Mouse (Mus musculus) splenic B cell, adult 2 months (primary cell): ENCODE measurements at regions not wholly inside any gene's neighbourhood (a gene's known extent, or its start where the extent isn't known, plus 50 kb on each side); places are given as distances from the start of the nearest gene placed in this dataset.

Experiments
- DNase-seq: peaks from one replicate; pipeline ENCODE4 v3.0.0-alpha.2; 2011; ENCODE audit warnings: low read depth, low spot score
- H3K27me3 ChIP-seq: 2 replicates; pipeline ENCODE4 v1.6.1; 2012; ENCODE audit warnings: mild to moderate bottlenecking, low read length, moderate library complexity, mixed read lengths; ENCODE audit not compliant: control insufficient read depth, poor library complexity, insufficient read depth, severe bottlenecking
- H3K36me3 ChIP-seq: 2 replicates; pipeline ENCODE4 v1.6.1; 2012; ENCODE audit warnings: mild to moderate bottlenecking, low read length, moderate library complexity, mixed read lengths; ENCODE audit not compliant: control insufficient read depth, poor library complexity, insufficient read depth, severe bottlenecking

GRCm38 (mm10) chr10:97159831-97160575, 319.4 kb upstream of the Dcn start:
- peak; percentile 72 for DNase-seq

GRCm38 (mm10) chr10:97160892-97161291, 318.5 kb upstream of the Dcn start:
- no peak for DNase-seq

More at GRCm38 (mm10) chr10:97159831-97160575, 319.4 kb upstream of the Dcn start:
- H3K27me3 ChIP-seq: no peaks in the 10 kb centered on the region
- no peaks in the 10 kb centered on the region for H3K36me3 ChIP-seq

GRCm38 (mm10) chr10:97178468-97178867, 300.9 kb upstream of the Dcn start:
- Histone ChIP-seq H3K27me3 (no peaks in the 10 kb centered on the region), H3K36me3 (no peaks in the 10 kb centered on the region)
- DNase-seq: no peak

More at GRCm38 (mm10) chr10:97160892-97161291, 318.5 kb upstream of the Dcn start:
- no peaks in the 10 kb centered on the region for H3K36me3 ChIP-seq
- H3K27me3 ChIP-seq: no peaks in the 10 kb centered on the region

GRCm38 (mm10) chr10:97189696-97190095, 289.7 kb upstream of the Dcn start:
- Histone ChIP-seq H3K36me3 (no peaks in the 10 kb centered on the region), H3K27me3 (no peaks in the 10 kb centered on the region)
- DNase-seq: no peak

GRCm38 (mm10) chr10:97211238-97211695, 268.1 kb upstream of the Dcn start:
- no peaks in the 10 kb centered on the region for H3K27me3 ChIP-seq
- no peaks in the 10 kb centered on the region for H3K36me3 ChIP-seq
- no peak for DNase-seq

GRCm38 (mm10) chr10:97211785-97212398, 267.5 kb upstream of the Dcn start:
- Histone ChIP-seq H3K27me3 (no peaks in the 10 kb centered on the region), H3K36me3 (no peaks in the 10 kb centered on the region)
- DNase-seq: no peak

GRCm38 (mm10) chr10:97219474-97219873, 259.9 kb upstream of the Dcn start:
- DNase-seq: no peak
- Histone ChIP-seq H3K27me3 (no peaks in the 10 kb centered on the region), H3K36me3 (no peaks in the 10 kb centered on the region)

- H3K36me3 ChIP-seq: no peaks in the 10 kb centered on the region
- no peaks in the 10 kb centered on the region for H3K27me3 ChIP-seq
- DNase-seq: no peak
These were observed 259.0 kb upstream of the Dcn start for GRCm38 (mm10) chr10:97220431-97220830.

- Histone ChIP-seq H3K36me3 (no peaks in the 10 kb centered on the region), H3K27me3 (no peaks in the 10 kb centered on the region)
- DNase-seq: no peak
These were observed 243.8 kb upstream of the Dcn start for GRCm38 (mm10) chr10:97235631-97236030.

GRCm38 (mm10) chr10:97241476-97241875, 237.9 kb upstream of the Dcn start:
- no peak for DNase-seq
- no peaks in the 10 kb centered on the region for H3K36me3 ChIP-seq

GRCm38 (mm10) chr10:97245674-97246073, 233.7 kb upstream of the Dcn start:
- no peaks in the 10 kb centered on the region for H3K36me3 ChIP-seq
- DNase-seq: no peak
- no peaks in the 10 kb centered on the region for H3K27me3 ChIP-seq

More at GRCm38 (mm10) chr10:97241476-97241875, 237.9 kb upstream of the Dcn start:
- no peaks in the 10 kb centered on the region for H3K27me3 ChIP-seq

GRCm38 (mm10) chr10:97248522-97248921, 230.9 kb upstream of the Dcn start:
- Histone ChIP-seq H3K27me3 (no peaks in the 10 kb centered on the region), H3K36me3 (no peaks in the 10 kb centered on the region)
- DNase-seq: no peak

GRCm38 (mm10) chr10:97249760-97250159, 229.6 kb upstream of the Dcn start:
- H3K27me3 ChIP-seq: no peaks in the 10 kb centered on the region
- no peak for DNase-seq
- no peaks in the 10 kb centered on the region for H3K36me3 ChIP-seq

GRCm38 (mm10) chr10:97250167-97250566, 229.2 kb upstream of the Dcn start:
- no peak for DNase-seq
- no peaks in the 10 kb centered on the region for H3K36me3 ChIP-seq

GRCm38 (mm10) chr10:97265959-97266517, 213.4 kb upstream of the Dcn start:
- H3K36me3 ChIP-seq: no peaks in the 10 kb centered on the region
- no peaks in the 10 kb centered on the region for H3K27me3 ChIP-seq
- no peak for DNase-seq

More at GRCm38 (mm10) chr10:97250167-97250566, 229.2 kb upstream of the Dcn start:
- H3K27me3 ChIP-seq: no peaks in the 10 kb centered on the region
